Mouse (Mus musculus) forelimb bud, embryonic 11.5 days (tissue): ENCODE measurements around the gene Zfp619.
"Not testable (repeated sequence)": the region's sequence is repeated elsewhere in the genome, so short reads cannot be mapped to it uniquely, and the experiment has no call there.

Experiments used
- DNase-seq: peaks from one replicate; pipeline ENCODE4 v3.0.0-alpha.2; 2012; ENCODE audit warnings: low read depth, low spot score

Gene Zfp619

DNA sequence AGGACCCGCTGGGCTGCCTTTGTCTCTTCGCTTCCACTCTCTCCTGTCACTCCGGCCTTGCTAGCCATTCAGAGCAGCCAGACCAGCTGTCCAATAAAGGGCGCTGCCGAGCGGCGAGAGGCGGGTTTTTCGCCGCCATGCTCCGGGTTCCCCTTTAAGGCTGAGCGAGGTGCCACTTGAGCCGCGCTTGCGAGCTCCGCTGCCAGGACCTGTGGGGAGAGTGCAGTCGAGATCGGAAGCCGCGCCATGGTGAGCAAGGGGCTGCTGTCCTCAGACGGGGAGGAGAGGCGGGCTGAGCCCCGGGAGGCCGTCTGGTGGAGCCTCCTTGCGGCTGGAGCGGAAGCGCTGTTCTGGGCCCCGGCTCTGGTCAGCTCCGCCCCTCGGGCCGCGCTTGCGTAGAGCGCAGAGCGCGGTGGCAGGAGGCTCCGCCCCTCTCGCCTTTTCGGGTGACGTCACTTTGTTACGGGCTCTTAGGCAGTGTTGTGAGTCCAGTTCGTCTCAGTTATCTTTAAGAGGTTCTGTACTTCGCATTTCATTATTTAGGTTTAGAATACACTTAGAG, at the start of gene Zfp619:
Zfp619 (plus strand) TSS at position 151 of the 562 bp plus-strand sequence.
- peak; percentile 95 for DNase-seq

DNA sequence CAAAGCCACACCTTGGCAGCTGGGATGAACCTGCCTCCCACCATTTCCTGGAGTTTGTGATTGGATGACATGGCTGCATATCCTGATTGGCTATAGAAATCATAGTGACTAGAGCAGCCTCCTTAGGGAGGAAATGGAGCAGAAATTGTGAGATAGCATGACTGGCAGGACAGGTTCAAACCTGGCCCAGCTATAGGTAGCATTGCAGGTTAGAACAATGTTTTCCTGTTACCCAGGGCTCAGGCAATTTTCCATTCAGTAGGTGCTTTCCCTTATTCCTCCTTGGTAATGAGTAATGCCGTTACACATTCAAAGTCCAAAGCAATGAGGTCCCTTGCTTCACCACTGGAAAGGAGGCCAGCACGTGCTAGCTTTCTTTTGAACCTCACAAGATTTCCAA, 38.6 kb upstream of the Zfp619 start:
- no peak for DNase-seq

DNA sequence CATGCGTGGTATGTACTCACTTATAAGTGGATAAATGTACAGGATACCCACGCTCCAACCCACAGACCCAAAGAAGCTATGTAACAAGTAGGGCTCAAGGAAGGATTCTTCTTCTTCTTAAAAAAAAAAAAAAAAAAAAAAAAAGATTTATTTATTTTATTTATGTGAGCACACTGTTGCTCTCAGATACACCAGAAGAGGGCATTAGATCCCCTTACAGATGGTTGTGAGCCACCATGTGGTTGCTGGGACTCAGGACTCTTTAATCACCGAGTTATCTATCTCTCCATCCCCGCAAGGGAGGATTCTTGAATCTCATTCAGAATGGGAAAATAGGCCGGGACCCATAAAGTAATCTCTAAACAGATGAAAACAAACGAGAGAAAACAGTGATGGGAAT, 33.2 kb upstream of the Zfp619 start:
- no peak for DNase-seq

DNA sequence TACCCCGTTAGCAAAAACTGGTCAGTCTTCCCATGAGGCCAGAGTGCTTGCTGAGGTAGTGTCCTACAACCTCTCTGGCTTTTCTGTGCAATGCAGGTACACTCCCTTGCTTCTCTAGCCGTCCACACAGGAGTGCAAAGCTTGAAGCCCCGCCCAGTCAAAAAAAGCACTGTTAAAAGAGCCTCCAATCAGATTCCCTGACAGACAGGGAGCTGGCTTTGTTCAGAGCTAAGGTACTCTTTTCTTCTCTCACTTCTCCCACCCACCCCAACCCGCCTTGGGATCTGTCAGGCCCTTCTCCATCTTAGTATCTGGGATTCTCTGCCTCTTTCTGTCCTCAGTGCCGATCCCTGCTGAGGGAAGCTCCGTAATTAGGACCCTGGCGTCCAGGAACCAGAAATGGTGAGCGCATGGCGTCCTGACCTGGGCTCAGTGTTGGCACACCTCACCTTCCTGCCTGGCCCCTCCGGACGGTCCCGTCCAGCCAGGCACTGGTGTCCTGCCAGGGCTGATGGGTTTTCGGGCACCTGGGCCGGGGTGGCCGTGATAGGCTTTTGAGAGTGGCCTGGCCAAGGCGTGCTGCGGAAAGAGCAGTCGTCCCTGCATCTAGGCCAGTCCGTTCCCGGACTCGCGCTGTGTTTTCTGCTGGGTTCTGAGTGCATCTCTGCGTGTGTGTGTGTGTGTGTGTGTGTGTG, 30.3 kb upstream of the Zfp619 start:
- DNase-seq: no peak

DNA sequence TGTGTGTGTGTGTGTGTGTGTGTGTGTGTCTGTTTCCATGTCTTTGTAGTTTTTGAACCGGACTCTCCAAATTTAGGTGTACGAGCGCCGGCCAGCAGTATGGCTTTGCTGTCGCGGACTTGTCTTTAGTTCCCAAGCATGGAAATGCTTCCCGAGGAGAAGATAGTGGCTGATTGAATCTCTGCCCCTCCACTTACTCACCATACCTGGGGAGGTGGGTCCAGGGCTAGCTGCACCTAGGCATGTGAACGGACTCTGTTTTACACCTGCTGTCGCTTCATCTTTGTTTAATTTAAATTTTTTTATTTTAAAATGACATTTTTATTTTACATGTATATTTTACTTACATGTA, 29.7 kb upstream of the Zfp619 start:
- no peak for DNase-seq

DNA sequence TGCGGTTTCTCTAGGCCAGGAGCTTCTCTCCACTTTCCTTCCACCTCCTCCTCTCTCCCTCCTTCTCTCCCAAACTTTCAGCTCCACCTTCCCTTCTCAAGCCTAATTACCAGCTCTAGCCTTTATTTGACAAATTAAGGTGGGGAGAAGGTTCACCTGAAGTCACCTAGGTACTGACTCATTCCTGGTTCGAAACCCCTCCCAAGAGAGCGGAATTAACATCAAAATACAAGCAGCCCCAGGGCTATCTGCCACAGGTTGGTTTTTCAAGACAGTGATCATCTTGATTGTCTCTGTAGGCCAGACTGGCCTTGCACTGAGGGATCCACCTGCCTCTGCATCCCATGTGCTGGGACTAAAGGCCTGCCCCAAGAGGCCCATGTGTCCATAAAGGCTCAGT, 22.9 kb upstream of the Zfp619 start:
- no peak for DNase-seq

DNA sequence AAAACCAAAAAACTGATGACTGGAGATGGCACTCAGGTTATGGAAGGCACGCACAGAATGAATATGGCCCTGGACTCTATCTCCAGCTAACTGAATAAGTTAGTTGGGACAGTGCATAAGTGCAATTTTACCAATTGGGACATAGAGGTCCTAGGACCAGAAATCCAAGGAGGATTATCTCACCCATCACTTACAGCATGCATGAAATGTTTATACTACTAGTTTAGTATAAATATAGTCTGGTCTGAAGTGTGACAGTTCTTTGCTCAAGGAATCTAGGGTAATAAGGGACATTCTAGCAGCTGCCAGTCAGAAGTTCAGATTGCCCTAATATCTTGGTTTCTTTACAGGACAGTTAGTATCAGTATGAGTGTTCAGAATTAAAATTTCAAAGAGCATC, 13.5 kb upstream of the Zfp619 start:
- no peak for DNase-seq

DNA sequence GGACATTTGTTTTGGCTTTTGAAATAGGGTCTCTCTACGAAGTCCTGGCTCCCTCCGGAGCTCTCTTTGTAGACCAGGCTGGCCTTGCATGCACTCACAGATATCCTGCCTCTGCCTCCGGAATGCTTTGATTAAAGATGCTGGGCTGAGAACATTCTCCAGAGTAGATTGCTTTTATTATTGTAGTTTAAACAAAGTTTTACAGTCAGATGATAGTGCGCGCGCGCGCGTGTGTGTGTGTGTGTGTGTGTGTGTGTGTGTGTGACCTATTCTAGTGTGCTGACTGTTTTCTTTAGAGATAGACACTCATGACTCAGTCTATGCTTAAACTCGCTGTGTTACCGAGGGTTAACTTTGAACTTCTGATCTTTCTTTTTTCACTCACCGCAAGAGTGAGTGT, 796 bp downstream of the Zfp619 start:
- no peak for DNase-seq

DNA sequence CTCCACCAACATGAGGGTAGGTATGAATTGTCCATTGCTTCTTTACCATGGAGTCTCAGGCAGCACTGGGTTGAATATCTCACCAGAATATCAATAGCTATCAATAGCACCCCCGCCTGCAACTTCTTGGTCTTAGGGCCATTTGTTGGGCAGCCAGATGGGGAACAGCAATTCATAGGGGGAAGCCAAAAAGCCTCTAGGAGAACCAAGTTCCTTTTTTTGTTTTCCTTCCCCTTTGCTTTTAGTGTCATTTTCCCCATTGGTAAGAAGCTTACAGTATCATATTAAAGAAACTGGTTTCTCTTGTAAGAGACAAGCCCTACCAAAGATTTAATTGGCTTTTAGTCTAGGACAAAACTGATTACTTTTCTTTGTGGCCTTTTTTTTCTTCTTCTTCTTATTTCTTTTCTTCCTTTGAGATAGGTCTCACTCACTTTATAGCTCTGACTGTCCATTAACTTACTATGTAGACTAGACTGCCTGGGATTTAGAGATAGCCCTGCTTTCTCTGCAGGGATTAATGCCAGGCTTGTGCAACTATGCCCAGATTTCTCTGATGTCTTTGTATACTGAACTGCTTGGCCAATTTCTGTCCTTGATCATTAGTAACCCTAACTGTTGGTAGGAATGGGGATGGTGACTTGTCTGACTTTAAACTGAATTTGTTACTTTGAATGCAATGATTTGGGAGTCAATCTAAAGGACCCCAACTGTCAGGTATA, 6.3 kb downstream of the Zfp619 start:
- DNase-seq: no peak

DNA sequence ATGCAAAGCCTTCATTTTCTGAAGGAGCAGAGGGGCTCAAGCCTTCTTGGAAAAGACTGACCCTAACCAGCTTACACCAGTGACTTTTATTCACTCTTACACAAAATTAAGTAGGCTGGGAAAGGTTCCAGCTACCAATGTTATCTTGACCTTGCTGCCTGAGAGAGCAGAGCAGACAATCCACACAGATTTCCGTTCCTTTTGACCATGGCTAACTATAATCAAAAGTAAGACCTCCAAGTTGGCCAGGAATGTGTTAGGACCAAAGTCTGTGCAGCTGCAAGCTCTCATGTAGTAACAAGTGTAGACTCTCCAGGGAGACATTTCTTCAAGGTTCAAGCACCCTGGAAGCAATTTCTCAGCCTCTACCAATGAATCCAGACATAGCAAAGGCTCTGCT, 25.6 kb downstream of the Zfp619 start:
- DNase-seq: no peak

DNA sequence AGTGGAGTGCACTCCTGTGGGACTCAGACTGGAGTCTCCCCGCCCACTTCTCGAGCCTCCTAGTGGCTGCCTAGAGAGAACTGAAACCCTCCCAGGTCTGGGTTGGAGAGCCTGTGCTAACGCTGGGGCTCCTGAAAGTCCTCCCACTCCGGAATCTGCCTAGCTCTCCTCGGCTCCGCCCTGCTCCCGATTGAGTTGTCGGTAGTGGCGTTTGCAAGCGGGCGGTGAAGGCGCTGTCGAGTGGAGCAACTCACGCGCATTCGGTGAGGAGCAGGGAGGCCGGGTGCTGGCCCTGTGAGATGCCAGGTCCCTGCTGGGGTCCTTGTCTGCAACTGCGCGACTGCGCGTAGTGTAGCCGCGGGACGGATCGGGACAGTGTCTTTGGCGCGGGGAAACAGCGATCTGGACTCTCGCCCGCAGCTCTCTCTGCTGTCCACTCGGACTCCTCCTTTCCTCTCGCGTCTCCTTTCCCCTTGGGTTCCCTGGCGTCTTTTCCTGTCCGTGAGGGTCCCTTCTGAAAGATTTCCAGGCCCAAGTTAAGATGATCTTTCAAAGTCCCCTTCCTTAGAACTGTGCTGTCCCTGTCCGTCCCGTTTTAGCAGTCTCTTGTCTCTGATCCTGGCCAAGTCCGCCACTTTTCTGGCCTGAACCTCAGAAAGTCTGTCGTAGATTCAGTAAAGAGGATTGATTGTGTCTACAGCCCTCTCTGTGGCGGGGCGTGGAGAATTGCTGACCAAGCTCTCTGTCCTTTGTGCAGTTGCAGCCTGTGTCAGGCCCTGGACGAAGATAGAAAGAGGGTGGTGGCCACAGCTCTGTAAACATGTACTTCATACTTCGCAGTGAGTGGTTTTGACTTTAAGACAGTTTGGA, 26.9 kb downstream of the Zfp619 start:
- peak; percentile 85 for DNase-seq

DNA sequence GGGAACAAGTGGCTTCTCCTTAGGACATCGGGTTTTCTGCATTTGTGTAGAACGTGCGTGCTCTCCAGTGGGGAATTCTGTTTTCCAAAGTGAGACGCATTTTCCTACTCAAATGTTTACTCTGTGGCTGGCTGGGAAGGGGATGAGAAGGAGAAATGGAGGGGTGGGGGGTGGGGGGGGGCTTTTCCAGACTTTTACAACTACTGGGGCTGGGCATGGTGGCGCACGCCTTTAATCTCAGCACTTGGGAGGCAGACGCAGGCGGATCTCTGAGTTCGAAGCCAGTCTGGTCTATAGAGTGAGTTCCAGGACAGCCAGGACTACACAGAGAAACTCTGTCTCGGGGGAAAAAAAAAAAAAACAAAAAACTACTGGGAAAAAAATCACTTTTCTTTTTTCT, 27.6 kb downstream of the Zfp619 start:
- DNase-seq: no peak

DNA sequence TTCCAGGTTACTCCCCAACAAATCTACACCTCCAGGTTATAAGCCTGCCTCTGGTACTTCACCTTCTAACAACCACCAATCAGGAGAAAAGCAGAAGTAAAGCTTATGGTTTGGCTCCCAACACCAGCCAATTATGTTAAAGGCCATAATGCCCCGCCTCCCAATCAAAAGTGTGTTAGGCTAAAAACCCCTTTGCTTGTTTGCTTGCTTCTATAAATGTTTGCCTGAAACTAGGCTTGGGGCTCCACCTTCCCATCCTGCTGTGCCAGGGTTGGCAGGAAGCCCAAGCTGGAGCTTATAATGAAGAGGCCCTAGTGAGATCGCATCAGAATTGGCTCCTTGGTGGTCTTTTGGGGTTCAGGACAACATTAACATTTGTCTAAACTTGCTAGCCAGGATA, 31.8 kb downstream of the Zfp619 start:
- DNase-seq: no peak

DNA sequence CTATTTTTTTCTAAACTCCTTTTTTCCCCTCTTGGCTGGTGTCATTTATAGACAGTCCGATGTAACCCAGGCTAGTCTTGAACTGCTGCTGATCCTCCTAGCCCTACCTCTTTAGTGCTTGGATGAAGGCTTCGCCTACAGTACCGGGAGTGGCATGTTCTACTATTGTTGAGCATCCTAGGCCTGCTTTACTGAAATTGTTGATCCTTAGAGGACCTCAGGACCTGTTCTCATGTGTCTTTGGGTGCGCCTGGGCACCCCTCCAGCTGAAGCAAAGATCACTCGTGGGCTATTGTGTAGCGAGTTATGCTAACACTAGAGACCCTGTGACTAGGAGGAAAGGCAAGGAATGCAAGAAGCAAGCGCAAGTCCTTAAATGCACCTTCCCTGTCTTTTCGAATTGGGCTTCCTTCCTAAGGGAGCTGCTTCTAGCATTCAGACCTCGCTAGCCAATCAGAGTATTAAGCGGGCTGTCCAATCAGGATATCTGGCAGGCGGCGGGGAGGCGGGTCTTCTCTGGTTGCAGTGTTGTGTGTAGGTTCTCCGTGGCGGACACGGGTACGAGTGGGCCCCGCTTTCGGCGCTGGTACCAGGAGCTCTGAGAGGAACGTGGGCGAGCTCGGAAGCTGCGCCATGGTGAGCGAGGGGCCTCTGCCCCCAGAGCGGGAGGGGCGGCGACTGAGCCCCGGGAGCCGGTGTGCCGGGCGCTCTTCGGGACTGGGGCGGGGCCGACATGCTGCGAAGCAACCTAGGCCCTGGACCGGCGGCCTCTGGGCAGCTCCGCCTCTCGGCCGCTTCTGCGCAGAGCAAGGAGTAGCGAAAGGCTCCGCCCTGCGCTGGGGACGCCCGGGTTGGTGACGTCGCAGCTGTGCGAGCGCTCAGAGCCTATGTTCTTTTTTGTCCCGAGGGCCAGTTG, 34.7 kb downstream of the Zfp619 start:
- DNase-seq: peak; percentile 92

DNA sequence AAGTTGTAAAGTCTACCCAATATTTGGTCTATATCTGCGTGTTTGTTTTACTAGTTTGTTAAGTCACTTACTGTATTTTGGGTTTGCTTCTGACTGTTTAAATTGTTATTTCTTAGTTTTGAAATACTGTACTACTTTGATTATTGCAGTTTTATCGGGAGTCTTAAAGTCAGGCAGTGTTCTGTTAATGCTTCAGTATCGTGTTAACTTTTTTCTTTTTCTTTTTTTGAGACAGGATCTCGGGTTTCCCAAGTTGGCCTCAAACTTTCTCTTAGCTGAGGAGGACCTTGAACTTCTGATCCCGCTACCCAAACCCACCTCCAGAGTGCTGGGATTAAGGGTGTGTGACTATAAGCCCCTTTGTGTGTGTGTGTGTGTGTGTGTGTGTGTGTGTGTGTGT, 35.4 kb downstream of the Zfp619 start:
- peak; percentile 12 for DNase-seq

DNA sequence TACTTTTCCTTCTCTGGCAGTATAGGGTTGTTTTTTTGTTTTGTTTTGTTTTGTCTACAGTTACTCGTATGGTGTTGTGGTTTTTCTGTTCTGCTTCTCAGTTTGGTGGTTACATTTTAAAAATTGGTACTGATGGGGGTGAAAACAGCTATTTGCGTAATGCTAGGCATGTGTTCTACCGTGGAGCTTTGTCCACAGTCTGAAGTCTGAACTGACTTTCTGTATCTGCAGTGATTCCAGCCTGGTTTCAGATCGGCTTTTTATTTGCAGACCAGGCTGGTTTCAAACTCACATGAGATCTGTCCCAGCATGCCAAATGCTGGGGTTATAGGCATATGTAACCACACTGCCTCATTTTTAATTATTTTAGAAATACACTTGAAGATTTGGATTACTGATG, 36.3 kb downstream of the Zfp619 start:
- DNase-seq: no peak

DNA sequence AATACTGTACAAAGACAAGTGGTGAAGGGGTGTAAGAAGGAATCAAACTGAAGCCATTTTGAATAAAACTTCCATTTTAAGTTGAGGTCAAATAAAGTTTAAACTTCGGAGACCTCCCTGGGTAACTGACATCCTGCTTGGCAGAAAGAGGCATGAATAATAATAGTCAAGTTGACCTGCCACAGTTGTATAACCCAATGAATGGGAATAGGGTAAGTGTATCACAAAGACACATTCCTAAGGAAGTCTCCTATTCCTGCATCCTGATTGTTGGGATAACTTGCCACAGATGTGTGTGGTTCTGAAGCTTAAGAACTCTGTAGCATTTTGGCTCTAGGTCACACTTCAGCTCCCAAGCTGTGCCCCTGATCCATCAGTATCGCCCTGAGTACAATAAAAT, 62.5 kb downstream of the Zfp619 start:
- no peak for DNase-seq

DNA sequence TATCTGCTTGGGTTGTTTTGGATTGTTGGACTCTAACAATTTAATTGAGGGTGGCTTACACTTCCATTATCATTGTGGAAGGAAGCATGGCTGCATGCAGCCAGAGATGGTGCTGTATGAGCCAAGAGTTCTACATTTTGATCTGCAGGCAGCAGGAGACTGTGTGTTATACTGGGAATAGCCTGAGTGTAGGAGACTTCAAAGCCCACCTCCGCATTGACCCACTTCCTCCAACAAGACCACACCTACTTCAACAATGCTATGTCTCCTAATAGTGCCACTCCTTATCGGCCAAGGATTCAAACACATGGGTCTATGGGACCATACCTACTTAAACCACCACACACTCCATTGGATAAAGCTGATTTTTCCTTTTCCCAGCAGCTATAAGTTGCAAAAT, 63.0 kb downstream of the Zfp619 start:
- DNase-seq: no peak

DNA sequence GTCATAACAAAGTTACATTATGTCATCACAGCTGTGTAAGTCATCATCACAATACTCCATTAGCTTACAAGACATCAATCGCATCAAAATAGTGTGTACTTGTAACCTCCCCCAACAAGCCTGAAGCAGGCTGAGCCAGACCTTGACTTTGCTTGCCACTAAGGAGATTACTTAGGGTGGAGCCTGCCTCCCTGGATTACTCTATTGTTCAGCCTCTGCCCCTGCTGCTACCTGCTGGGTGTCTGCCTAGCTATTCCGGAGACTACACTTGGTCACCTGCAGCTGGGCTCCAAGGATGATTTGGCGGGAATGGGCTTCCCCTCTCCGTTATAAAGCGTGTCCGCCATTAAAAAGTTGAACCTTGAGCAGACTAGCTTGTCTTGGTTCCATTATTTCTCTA, 69.3 kb downstream of the Zfp619 start:
- not testable (repeated sequence) for DNase-seq

DNA sequence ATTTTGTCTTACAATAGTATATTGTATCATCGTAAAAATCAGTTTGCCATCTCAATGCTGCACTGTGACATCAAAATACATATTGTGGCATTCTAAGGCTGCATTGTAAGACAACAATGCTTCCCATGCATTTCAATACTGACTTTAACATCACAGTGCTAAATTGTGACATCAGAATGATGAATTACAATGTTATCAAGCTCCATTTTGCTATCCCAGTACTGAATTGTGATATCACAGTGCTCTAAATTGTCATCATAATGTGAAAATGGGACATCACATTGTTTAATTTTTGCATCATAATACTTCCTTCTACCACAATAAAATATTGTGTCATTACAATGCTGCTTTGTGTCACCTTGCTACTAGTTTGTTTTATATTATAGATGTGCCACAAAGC, 70.5 kb downstream of the Zfp619 start:
- no peak for DNase-seq

DNA sequence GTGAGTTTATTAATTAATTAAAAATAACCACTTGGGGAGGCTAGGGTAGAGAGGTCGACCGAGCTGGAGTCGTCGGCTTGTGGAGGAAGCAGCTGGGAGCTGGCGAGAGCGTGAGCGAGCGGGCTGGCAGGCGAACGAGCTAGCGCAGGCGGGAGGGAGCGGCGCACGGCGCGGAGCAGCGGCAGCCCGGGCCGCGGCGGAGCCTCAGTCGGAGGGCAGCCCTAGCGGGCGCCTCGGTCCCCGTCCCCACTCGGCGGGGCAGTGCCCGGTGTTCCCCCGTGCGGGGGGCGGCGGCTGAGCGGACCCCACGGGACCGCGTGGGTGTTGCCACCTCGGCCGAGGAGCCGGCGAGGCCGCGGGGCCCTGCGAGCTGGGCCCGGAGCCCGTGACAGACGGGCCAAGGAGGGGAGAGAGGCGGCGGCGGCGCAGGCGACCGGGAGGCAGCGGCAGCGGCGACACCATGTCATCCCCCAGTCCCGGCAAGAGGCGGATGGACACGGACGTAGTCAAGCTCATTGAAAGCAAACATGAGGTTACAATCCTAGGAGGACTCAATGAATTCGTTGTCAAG, 71.0 kb downstream of the Zfp619 start:
- not testable (repeated sequence) for DNase-seq
